Mouse (Mus musculus) lung, adult 18-20 months (tissue): ENCODE measurements around the gene Bsn.
"Not testable (repeated sequence)": the region's sequence is repeated elsewhere in the genome, so short reads cannot be mapped to it uniquely, and the experiment has no call there.

Source experiments
- DNase-seq, 2 experiments: peaks; one replicate each; pipeline ENCODE4 v3.0.0; 2022; ENCODE audit warnings: mixed read lengths in 2 of 2

Bsn gene

GRCm38 (mm10) chr9:108147606-108148005, 42.6 kb downstream of the Bsn start:
- no peak for DNase-seq

DNA sequence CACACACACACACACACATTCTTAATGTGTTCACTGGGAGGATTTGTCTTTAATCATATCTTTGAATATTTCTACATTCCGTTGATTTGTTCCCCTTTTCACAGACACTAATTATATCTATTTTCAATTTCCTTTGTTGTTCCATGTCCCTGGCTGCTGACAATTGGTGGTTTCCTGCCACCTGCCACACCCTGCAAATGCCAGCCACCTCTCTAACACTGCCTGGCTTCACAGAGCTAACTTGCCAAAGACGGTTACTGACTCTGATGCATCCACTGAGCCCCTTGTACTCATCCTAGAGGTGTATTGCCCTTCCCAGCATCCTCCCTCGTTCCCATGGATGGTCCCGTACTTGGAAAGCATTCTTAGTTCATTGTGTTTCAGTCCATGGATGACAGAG, 43.7 kb downstream of the Bsn start:
- no peak for DNase-seq

DNA sequence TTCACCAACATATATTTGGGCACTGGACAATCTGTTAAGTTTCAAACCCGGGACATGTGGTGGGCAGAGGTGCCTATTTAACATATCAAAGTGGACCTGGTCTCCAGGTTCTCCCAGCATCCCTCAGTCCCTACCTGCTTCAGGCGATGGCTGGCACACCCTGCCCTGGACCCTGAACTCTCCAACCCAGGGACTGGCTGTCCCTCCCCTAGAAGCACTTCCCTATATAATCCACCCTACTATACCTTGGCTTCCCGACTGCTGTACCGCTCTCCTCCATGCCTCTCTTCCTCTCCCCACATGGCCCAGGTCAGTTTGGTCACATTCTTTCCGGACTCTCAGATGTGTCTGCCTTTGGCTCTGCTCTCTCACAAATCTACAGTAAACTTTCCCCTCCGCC, 44.4 kb downstream of the Bsn start:
- no peak for DNase-seq

DNA sequence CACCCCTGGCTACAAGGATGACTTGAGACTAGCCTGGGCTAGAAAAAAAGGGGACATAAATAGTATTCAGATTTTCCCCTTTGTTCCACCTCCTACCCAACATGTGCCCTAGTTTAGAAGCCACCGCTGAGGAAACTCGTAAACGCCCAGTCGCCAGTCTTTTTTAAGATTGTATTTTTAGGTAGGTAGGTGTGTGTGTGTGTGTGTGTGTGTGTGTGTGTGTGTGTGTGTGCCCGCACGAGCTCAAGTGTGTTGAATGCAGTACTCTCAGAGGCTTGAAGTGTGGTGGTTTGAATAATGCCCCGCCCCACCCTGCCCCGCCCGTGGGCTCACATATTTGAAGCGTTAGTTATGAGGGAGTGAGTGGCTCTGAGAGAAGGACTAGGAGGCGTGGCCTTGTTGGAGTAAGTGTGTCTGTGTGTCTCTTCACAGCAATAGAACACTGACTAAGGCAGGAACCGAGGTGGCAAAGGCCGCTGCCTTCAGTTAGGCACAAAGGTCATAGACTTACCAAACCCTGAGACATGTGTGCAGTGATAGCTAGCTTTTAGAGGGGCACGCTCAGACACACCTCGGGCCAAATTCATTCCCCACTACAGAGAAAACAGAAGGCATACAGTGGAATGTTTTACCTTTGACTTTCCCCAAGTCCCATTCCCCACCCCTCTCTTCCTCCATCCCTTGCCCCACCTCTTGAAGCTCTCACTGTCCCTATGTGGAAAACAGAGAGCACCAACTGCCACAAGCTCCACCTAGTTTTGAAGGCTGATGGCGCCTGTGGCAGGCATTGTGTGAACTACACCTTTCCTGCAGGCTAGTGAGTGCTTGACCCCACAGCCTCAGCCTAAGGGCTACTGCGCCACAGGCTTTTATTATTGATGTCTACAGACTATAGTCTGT, 45.6 kb downstream of the Bsn start:
- DNase-seq = peak; percentile 40 to 52

DNA sequence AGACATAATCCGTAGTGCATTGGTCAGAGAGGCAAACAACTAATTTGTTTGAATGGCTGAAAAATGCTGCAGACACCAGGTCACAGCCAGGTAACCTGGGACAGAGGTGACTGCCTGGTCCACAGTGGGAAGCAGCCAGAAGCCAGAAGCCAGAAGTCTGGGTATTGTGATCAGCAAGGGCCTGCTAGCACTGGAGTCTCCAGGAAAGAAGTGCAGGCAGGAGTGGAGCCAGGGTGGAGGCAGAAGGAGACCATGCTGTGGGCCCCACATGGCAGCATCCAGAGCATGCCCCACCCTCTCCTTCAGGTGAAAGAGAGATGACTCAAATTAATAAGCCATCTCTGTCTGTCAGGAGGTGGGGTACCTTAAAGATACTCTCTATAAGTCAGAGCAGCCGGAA, 46.7 kb downstream of the Bsn start:
- no peak for DNase-seq

- no peak for DNase-seq
These were observed 48.8 kb downstream of the Bsn start for GRCm38 (mm10) chr9:108141387-108141786.

DNA sequence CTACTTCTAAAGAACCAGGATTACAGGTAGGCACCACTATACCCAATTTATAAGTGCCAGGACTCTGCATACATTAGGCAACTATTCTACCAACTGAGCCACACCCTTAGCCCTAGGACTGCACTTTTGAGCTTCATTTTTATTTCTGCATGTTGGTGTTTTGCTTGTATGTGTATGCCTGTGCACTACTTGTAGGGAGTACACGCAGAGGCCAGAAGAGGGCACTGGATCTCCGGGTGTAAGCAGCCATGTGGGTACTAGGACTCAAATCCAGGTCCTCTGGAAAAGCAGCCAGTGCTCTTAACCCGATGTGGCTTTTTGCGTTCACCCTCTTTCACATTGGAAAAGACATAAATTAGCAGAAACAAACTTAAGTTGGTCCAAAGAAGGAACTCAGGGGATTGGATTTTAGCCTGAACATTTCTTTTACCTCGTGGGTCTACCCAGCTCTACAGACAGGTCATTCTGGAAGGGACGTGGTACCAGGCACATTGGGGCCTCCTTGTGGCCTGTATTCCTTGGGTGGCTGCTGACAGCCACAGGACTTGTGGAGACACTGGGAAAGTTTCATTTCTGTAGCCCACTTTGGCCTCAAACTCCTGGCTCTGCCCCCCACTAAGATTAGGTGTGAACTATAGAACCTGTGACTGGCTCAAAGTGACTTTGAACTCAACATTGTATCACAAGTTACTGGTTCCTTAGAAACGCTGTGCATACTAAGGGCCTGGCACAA, 50.1 kb downstream of the Bsn start:
- DNase-seq = no peak

DNA sequence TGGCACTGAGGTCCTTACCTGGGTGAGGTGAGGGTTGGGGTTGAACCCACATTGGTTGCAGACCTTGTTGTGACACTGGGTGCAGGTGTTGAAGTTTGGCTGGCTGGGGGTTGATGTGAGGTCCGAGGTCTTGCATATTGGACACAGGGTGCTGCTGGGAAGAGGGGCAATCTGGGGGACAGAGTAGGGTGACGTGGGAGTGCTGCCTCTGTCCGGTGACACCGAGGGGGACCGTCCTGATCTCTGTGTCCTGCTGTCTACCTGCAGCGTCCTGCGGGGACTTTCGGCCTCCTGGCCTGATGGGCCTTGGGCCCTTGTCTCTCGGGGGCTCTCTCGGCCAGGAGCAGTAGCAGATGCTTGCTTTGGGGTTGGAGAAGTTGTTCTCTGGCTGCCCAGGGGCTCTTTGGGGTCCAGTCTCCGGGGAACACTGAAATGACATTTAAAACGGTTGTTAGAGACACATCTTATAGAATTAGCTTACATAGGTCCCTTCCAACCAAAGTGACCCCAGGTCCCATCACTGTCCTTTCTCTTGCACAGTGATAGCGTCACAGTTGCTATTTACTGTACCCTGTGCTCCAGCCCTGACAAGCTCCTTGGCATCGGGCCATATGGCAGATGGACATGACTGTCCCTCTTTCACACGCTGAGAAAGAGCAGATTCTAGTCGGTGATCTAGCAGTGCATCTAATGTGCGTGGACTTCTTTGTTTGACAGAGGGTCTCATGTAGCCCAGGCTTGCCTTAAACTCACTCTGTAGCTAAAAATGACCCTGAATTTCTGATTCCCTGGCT, 50.8 kb downstream of the Bsn start:
- DNase-seq = no peak

GRCm38 (mm10) chr9:108138118-108138517, 52.1 kb downstream of the Bsn start:
- DNase-seq = no peak

DNA sequence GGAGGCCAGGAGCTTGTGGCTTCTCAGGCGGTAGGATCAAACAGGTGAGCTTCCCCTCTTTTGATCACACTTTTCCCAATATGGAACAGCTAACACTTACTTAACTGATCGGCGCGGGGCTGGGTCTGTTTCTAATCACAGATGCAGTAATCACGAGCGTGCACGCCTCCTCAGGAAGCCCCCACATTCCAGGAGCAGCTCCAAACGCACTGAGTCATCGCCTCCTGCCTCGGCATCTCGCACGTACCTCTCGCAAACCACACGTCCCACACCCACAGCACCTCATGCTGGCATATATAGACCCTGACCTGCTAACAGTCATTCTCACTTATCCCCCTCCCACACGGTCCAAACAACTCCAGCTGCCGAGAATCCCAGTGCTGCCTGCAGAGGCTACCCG, 52.7 kb downstream of the Bsn start:
- DNase-seq = no peak

- no peak for DNase-seq
These were observed 53.2 kb downstream of the Bsn start for GRCm38 (mm10) chr9:108136930-108137462.

GRCm38 (mm10) chr9:108136225-108136624, 54.0 kb downstream of the Bsn start:
- peak in 1 of 2 experiments; percentile 37 for DNase-seq

DNA sequence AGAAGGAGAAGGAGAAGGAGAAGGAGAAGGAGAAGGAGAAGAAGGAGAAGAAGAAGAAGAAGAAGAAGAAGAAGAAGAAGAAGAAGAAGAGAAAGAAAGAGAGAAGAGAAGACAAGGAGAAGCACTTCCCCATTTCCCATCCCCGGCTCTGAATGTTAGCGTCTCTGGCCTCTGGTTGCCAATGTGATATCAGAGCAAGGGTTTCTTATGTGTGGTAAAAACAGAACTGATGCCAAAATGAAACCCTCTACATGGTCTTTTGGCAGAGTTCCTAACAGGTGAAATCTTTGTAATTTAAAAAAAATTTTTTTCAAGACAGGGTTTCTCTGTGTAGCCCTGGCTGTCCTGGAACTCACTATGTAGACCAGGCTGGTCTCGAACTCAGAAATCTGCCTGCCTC, 54.5 kb downstream of the Bsn start:
- DNase-seq = not testable (repeated sequence)

GRCm38 (mm10) chr9:108133478-108133877, 56.7 kb downstream of the Bsn start:
- no peak for DNase-seq

DNA sequence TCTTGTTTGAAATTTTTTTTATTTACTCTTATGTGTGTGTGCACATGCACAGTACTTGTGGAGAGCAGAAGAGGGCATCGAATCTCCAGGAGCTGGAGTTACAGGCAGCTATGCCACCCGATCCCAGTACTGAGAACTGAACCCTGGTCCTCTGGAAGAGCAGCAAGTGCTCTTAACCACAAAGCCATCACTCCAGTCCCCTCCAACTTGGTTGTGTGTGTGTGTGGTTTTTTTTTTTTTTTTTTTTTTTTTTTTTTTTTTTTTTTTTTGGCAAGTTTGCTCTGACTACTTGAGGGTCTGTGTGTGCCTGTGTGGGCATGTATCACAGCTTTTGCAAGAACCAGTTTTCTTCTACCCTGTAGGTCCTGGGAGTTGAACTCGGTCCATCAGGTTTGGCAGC, 57.8 kb downstream of the Bsn start:
- DNase-seq = no peak

GRCm38 (mm10) chr9:108131502-108131901, 58.7 kb downstream of the Bsn start:
- no peak for DNase-seq

DNA sequence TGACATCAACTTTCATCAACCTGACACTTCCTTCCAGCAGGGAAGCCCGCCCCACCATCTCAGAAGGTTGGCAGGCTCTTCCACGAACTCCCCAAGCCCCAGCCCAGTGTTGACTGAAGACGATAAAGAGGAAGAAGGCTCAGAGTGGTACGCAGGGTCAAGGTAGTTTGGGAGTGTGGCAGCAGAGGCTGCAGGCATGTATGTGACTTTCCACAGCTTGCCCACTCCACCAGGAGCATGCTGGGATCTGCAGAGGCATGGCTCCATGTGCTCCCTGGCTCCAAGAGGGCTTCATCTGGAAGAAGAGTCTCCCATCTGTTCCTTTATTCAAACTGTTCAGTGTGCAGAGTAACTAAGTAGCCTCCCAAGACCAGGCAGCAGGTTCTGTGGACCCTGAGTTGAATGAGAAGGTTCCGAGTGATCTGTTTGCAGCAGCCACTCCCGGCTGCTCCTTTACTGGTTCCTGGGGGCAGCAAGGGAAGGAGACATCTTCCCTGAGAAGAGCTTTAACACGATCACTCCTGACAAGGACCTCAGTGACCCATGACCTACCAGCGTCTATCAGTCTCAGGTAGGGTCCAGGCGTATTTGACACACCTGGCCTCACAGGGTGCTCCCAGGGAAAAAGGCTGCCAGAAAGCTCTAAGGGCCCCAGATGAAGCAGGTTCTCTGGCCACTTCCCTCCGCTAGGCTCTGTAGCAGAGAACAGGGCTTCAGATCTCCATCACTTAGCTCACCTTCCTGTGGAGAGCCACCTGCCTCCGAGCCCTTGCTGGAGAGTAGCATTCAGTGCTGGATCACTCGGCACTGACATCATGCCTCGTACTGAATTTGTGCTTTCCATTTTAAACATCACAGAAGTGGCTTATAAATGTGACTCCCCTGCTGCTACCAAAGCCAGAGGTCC, 60.9 kb downstream of the Bsn start:
- no peak for DNase-seq

GRCm38 (mm10) chr9:108128248-108128647, 61.9 kb downstream of the Bsn start:
- no peak for DNase-seq

GRCm38 (mm10) chr9:108126436-108127180, 63.6 kb downstream of the Bsn start:
- DNase-seq = no peak

DNA sequence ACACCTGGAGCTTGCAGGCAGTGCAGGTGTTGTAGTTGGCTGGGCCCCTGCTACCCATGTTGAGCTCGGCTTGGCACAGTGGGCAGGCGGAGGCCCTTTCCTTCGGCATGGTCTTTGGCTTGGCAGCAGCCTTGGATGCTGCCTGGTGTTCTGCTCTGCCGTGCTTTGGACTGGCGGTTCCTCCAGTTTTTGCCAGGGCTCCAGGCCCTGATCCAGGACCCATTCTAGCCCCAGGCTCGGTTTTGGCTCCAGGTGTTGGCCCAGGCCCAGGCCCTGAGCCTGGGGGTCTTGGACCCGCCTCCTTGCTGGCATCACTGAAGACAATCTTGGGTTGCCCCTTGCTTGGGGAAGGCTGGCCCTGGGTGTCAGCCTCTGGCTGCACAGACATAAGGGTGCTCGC, 64.5 kb downstream of the Bsn start:
- no peak for DNase-seq

DNA sequence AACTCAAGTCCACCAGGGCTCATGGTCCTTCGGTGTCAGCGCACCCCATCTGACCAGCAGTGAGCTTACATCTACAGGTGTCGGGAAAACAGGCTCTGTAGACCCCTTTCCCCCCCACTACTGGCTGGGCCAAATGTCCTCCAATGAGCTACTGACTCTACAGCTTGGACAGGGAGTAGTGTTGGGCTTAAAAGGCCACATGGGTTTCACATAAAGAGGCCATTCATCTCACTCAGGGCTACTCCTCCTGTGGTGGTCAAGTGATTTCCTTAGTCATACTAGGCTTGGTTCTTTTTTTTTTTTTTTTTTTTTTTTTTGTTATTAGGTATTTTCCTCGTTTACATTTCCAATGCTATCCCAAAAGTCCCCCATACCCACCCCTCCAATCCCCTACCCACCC, 66.3 kb downstream of the Bsn start:
- no peak for DNase-seq
